Mouse (Mus musculus): ENCODE measurements around the gene Snd1.

The Snd1 gene

DNA sequence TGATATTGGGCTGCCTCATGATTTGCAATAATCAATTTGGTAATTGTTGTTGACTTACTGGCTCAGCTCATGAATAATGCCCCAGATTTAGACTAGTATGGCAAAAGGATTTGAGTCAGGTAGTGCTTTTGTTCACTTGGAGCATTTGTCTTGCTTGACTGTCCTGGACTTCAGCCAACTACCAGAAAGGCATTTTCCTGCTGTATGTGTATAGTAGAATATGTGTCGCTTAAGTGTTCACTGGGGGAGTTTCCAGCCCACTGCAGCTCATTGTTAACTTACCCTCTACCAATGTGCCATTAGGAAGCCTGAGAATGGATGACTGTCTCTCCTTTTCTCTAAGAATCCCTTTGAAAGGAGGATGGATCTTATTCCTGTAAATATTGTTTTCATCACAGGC lies 268.6 kb downstream of the Snd1 start:
- DNase-seq (ENCODE audit: low read depth in 2 of 2, low spot score in 2 of 2) = no peak

DNA sequence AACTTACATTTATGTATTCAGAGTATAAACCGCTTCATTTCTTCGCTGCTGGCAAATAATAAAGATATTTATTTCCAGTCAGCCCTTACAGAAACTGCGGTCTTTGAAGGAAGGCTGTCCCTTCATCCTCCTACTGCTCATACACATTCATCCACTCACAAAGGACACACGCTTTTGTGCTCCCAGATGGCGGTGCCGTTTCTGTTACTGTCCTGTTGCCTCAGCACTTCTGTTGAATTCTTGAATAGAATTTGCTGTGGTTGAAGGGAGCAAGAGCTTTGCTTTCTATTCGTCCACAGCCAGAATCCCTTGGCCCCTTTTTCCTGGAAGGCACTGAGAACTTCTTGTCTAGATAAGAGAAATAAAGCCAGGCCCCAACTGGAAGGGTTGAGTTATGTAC lies 270.9 kb downstream of the Snd1 start:
- no peak for DNase-seq (ENCODE audit: low read depth in 2 of 2, low spot score in 2 of 2)

DNA sequence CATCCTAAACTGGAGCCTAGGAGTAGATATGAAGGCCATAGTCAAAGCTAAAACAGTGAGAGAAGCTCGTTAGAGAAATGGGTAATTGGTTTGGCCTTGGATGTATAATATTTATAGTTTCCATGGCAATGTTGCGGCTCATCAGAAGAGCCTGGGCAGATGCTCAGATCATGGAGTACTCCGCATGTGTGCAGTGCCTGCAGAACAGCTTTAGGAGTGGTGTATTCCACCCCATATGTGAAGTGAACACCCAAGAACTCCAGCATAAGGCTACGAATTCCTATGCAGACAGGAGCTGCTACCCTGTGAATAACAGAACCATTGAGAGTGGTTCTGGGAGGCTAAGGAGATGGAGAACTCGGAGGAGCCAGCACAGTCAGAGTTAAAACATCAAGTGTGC lies 272.1 kb downstream of the Snd1 start:
- DNase-seq (ENCODE audit: low read depth in 2 of 2, low spot score in 2 of 2) = no peak

DNA sequence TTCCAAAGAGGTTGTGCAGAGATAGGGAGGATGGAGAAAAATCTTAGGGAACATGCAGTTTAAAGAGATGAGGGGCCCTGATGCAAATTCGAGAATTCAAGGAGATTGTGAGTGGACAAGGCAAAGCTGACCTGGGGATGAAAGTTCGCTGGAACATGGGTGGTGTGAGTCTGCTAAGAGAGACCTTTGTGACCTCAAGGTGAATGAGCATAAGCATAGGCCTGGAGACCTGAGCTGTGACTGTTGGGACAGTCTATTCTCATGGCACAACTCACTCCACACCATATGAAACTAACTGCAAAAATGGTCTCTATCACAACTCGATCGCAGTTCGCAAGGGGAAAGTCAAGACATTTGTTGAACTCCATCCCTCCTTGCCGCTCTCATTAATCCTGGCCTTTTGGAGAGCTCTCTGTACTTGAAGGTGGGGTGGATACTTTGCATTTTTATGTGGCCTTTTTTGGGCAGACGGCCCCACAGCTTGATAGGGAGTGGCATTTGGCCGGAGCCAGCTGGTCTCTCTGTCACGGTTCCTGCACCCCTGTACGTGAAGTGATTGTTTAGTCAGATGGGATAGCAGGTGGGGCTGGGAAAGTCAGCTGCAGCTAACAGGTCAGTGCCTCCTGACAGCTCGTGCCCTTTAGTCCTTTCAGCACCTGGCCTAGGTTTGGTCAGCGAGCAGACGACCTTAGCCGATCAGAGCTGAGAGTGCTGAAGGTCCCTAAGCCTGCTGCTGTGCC lies 273.2 kb downstream of the Snd1 start:
- no peak for DNase-seq (ENCODE audit: low read depth in 2 of 2, low spot score in 2 of 2)

DNA sequence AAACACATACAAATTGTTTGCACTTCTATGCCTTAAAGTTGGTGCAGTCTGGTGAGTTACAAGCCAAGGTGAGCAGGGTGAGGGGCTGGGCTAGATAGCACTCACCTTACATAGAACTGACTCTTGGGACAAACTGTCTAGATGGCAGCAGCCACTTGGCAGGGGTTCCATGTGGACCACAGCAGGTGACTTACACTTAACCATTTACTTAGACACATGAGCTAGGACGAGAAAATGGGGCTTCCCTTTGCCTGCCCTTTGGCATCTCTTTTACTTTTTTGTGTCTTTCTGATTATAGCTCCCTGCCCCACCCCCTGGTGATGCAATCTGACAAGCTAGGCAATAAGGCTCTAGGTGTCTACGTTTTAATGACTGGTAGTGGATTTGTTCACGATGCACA lies 274.3 kb downstream of the Snd1 start:
- DNase-seq (ENCODE audit: low read depth in 2 of 2, low spot score in 2 of 2) = no peak

DNA sequence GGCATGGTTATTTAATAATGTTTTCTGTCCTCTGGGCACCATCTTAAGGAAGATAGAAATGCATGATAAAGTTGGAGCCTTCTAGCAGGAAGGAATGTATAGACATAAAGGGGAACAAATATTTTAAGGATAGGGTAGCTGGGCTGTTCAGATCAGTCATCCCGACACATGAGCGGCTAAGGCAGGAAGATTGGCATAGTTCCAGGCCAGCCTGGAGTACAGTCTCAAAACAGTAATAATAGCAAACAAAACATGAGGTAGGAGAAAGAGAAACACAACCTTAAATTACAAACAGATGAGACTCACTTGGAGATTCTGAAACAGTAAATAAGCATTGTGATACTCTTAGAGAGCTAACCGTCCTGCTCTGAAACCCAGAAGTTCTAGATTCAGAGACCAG lies 276.2 kb downstream of the Snd1 start:
- DNase-seq (ENCODE audit: low read depth in 2 of 2, low spot score in 2 of 2) = no peak

DNA sequence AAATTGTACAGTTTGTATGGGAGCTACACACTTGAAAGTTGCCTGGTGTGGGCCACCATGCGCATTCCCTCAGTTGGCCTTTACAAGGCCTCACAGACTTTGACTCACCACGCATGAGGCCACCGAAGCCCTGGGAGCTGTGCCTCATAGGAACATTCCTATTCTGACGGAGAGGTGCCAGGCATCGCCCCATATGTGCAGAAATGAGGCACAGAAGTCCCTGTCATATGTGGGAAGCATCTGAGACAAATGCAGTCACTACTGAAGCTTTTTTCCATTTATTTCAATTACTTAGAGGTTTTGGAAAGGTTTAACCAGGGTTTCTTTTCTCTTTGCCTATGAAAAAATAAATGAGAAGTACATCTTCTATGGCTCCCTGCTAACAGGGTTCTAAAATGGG lies 278.3 kb downstream of the Snd1 start:
- no peak for DNase-seq (ENCODE audit: low read depth in 2 of 2, low spot score in 2 of 2)

DNA sequence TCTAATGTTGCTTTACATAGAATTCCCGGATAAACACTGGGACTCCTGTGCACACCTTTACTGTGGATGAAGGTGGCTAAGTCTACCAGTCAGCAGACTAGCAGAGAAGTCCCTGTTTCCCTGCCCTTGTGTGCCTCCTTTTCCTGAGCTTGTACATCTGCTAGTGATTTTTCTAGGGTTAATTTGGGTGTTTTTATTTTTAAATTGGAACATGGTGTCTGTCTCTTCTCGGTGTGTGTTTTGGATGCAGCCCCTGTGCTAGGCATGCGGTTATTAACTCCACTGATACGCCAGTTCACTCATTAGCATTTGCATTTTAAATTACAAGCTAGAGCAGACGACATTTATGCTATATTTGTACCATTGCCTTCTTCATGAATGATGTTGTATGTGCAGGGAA lies 278.7 kb downstream of the Snd1 start:
- no peak for DNase-seq (ENCODE audit: low read depth in 2 of 2, low spot score in 2 of 2)

DNA sequence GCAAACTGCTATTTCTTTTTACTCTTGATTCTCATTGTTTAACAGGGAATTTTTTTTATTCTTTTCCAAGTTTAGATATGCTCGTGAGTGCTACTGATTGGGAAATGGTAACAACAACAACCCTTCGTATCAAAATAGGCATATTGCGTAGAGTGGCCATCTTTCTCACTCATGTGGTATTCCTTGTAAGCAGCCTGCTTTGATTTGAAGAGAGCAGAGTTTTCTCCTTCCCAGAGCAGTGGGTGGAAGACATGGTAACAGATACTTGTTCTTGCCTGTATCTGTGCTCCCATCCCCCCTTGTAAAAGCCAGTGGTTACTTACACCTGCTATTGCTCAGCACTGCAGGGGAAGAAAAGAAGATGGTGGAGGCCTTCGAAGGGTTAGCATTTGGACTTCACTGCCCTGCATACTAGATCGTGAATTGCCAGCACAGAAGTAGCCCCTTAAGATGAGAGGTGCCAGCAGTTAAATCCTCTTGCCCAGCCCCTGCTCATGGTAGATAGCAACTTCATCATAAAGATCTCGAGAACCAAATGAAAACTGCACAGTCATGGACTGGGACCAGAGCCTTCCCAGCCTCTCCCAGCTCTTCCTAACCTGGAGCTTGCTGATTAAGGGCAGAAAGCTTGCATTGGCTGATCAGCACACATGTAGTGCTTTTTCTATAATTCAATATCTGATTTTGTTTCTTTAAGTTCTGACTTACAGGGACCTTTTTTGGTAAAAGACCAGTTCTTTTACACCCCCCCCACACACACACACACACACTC lies 279.4 kb downstream of the Snd1 start:
- no peak for DNase-seq (ENCODE audit: low read depth in 2 of 2, low spot score in 2 of 2)

DNA sequence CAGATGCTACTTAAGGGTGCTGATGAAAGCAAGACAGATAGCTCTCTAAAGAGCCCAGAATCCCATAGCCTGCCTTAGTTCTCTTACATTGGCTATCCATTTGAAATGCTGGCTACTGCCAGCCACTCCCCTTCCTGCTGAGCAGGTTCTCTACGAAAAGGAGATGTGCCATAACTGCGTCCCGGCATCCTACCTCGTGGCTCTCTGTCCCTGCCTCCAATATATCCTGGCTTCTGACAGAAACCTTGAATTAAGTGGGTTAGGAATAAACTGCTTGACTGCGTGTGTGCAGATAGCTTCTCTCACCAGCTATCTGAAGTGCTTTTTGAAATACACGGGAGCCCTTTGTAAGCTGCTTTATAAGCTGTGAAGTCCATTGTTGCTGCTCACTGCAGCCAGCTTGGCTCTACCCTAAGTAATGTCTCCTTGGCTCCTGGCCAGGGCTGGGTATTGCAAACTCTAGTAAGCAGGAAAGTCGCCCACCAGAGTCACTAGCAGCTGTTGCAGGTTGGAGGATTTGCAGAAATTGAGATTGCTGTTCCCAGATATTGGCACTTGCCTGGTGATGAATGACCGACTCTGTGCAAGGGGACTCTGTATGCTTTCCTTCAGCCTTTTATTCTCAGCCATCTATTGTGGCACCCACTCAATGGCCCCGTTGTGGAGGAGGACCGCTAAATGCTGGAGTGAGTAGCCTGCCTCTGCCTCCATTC lies 281.5 kb downstream of the Snd1 start:
- no peak for DNase-seq (ENCODE audit: low read depth in 2 of 2, low spot score in 2 of 2)

DNA sequence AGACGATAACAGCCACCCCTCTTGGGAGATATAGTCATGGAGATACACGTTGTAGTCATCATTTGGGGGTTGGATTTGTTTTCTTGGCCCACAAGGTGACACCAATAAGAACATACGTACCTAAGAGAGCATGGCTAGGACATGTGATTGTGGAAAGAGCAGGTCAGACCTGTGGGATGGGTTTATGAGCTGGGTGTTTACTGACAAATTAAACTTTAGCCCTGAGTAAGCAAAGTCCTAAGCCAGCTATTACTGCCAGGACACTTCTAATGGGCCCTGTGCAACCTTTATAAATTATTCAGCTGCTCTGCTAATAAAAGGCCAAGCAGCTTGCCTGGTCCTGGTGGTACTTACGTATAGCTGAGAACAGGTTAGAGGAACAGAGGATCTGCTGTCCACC lies 283.4 kb downstream of the Snd1 start:
- DNase-seq (ENCODE audit: low read depth in 2 of 2, low spot score in 2 of 2) = no peak

DNA sequence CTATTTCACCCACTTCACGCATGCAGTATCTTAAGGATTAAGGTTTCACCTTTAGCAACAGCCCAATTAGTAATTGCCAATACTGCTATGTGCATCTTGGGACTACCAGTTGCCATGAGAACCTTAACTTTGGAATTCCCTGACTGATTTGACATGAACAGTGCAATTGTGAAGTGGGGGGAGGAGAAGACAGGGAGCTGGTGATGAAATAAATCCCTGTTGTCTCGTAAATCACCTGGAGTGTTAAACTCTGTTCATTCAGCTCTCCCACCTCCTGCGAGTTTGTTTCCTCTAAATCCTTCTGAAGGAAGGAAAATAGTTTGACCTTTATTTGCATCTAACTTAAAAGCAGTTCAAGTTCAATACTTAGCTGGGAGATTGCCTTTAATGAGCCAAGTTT lies 286.8 kb downstream of the Snd1 start:
- DNase-seq (ENCODE audit: low read depth in 2 of 2, low spot score in 2 of 2) = no peak

DNA sequence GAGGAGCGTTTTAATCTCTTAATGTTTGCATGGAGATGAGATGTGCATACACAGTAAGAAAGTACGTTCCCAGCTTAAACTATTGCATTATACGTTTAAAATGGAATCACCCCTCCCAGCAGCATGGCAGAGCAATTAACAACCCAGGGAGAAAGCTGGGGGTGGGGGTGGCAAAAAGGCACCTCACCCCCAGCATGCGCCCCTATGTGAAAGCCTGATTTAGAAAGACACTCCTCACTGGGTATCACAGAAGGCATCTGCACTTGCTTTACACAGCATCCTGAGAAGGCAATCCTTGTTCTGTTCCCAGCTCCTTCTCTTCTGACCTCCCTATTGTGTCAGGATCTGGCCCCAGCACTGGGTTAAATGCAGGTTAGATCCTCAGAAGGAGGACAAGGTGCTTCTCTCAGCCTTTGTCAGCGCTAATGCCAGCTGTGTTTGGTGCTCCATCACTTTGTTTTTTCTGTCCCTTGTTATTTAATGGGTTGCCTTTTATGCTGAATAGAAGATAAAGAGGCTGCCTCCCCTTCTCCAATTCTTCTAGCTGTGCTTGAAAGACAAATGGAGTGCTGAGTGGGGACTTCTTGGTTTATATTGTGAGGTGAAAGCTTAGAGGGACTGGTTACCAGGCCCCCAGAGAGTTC lies 287.3 kb downstream of the Snd1 start:
- DNase-seq (ENCODE audit: low read depth in 2 of 2, low spot score in 2 of 2) = no peak

DNA sequence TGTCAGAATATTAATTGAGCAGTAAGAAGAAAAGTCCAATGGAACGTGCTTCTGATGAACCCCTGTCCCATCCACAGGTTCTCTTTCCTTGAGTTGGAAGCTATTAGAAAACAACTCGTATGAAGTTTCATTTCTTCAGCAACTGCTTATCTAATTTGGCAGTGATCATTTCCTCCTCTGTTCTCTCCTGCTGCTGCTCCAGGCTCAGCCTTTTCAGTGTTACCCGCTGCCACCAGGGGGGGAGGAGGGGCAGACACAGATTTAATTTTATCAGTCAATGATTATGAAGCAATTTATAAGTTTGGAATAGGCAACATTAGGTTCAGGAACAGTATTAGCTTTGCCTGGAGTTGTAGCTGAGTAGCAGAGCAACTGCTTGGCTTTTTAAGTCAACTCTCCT lies 291.7 kb downstream of the Snd1 start:
- no peak for DNase-seq (ENCODE audit: low read depth in 2 of 2, low spot score in 2 of 2)

DNA sequence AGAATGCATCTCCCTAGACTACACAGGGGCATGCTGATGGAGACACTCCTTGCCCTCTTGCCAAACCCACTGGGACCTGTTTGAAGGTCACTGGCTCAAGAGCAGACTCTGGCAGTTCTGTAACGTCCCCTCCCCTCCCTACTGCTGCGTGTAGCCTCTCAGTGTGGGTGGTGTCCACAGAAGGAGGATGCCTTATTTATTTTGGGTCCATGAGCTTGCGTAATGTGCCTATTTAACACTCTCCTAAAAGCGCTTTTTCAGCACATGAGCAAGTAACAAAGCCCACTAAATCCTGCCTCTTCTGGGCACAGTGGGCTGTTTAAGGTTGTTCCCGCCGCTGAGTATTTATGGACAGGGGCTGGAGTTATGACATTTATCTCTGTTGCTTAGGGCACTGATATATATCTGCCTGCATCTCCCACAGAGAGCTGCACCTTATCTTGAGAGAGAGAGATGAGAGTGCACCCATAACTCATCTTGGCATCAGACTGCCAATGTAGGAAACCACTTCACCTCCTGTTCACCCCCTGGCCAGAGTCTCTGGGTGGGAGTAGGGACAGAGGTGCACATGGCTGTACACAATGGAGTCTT lies 293.0 kb downstream of the Snd1 start:
- DNase-seq (ENCODE audit: low read depth in 2 of 2, low spot score in 2 of 2) = no peak

DNA sequence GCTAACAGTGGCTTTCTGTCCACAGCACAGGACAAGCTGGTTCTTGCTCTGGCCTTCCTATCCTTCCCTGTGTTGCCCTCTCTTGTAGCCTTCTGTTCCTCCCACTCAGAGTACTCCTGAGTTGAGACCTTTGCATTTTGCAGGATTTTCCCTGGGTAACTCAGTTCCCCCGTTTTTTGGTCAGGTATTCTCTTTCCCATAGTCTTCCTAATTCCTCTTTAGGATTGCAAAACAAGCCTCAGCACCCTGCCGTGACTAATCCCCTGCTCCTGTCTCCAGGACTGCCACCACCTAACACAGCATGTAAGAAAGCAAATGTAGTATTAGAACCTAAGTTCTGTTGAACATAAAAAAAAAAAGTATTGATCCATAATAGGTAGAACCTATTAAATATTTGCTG lies 296.4 kb downstream of the Snd1 start:
- DNase-seq (ENCODE audit: low read depth in 2 of 2, low spot score in 2 of 2) = no peak

DNA sequence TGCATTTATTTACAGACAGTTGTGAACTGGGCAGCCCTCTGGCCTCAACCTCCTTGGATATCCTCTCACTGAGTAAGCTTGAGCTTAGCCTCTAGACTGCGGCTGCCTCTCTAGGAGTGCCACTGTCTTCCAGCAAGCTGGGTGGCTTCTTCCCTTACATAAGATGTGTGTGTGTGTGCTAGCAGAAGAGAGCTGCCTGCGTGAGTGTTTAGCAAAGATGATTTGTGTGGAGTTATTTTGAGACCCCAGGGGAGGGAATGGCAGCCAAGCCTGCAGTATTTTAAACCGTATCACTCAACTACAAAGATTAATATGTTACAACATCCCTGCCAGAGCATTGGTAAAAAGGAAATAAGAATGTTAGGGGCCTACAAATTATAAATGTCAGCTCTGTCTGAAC lies 306.8 kb downstream of the Snd1 start:
- no peak for DNase-seq (ENCODE audit: low read depth in 2 of 2, low spot score in 2 of 2)

DNA sequence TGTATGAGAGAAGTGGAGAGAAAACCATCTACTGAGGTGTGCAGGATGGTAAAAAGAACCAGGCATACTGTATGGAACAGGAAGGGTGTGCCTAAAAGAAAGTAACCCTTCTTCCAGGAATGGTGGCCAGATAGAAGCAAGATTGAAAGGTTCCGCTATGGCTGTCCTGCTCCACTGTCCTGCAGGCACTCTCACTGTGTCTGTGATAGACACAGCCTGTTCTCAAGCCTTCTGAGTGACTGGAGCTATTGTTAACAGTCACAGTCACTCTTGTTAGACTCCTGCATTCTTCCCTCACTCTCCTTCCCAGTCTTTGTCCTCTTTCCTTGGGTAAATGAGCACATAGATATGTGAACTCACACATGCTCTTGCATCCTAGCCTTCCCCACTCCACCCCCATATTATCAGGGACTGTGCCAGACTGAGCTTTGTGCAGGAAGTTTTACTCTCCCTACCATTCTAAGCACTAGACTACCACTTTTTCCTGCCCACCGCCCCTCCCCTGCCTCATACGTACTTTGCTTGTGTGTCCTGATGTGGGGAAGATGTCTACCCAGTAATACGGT lies 308.2 kb downstream of the Snd1 start:
- DNase-seq (ENCODE audit: low read depth in 2 of 2, low spot score in 2 of 2) = no peak

DNA sequence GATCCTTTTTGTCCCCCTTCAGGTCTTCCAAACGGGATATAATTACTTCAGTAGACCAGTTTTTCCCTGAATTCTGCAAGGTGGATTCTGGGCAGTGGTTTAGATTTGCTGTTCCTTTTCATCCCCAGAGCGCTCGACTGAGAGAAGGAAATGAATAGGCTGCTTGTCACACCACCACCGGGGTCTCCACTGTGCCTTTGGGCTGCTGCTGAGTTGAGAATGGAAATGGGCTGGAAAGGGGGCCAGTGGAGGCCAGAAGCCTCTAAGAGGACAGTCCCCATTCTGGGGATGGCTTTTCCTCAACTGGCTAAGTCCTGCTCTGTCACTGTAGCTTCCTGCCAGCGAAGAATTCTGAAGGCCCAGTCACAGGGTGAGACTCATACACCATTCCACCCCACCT lies 309.0 kb downstream of the Snd1 start:
- no peak for DNase-seq (ENCODE audit: low read depth in 2 of 2, low spot score in 2 of 2)

DNA sequence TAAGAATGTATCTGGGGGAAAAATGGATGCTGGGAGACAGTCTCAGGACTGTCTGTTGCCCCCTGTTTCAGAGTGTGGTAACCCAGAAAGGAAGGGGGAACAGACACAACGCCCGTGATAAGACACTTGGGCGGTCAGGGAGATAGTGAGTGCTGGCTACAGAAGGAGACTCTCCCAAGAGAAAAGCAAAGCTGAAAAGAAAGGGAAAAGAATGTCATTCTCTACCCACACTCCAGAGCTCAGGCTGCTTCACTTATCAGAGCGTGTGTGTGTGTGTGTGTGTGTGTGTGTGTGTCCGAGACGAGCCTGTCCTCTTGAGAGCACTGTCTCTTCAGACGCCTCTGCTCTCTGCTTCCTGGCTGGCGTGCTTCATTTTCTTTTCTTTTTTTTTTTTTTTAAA lies 310.8 kb downstream of the Snd1 start:
- no peak for DNase-seq (ENCODE audit: low read depth in 2 of 2, low spot score in 2 of 2)

DNA sequence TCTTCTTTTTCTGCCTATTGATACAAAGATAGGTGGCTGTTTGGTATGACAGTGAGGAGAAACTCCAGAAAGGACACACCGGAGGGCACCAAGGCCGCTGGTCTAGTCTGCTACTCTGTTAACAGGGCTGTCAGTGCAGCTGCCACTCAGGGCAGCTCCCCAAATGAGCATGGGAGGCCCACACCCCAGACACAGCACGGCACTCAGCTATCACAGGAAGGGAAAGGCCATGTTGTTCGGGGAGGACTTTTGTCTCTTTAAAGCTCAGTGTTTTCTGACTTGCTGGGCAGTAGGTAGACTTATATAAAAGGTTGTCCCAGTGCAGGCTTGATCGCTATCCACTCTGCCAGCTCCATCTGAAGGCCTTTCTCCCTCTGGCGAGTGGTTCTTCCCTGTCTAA lies 312.2 kb downstream of the Snd1 start:
- DNase-seq (ENCODE audit: low read depth in 2 of 2, low spot score in 2 of 2) = no peak
